ENCODE assay signal across 27 mouse cellular contexts in the genomic region with DNA sequence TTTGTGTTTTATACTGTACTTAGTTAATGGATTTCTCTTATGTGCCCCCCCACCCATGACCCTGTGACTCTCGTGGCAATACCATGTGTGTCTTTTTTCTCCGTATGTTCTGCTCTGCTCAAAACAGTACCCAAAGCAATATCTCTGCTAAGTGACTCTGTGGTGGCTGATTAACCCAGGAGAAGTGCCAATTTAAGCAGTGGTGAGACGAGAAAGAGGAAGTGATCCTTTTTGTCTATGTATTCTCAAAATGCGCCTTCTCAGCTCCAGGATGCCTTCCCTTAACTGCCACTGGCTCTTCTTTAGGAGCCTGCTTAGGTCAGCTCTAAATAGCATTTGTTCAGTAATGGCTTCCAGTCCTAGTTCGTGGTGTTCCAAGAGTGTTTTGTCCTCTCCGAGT.
DNase-seq lines count a peak whose midpoint lies in the region; ATAC-seq and TF ChIP-seq lines count a peak whose summit lies in the region.
"Had no signal": no experiment of that assay in that cellular context is flagged by ENCODE, and none has a peak within 500 bp of the region (broad histone marks: within the 10 kb centered on the region; RNA-seq: fewer than 3 reads in every experiment).

No protein-coding gene starts in this region.

- H3K4me1 ChIP-seq in kidney, adult 2 months (ENCODE audit: control insufficient read depth, insufficient read depth, low read length), result no peaks in the 10 kb centered on the region
- peaks cover 2% of the 10 kb centered on the region; the same call in 1 of the 2 replicates for H3K4me1 ChIP-seq in cortical plate, adult 2 months (ENCODE audit: control insufficient read depth, insufficient read depth, low read length)
- no peaks in the 10 kb centered on the region for H3K4me1 ChIP-seq in midbrain, postnatal 0 days (ENCODE audit: insufficient read depth, low read length)
- H3K4me1 ChIP-seq: forebrain, embryonic 13.5 days; hindbrain, embryonic 12.5 days; limb, embryonic 12.5 days; midbrain, embryonic 12.5 days; stomach, embryonic 15.5 days had no signal

- no peak for TF ChIP-seq POLR2A in kidney, adult 2 months (IDR thresholded peaks at IDR 0.05; ENCODE audit: low read depth, low read length)
- TF ChIP-seq POLR2A in cortical plate, adult 2 months (IDR thresholded peaks at IDR 0.05; ENCODE audit: extremely low read depth, insufficient read depth, low read length), result no peak

- peak; percentile 6 for DNase-seq in kidney, adult 2 months
- DNase-seq in kidney, postnatal 36 days, result no peak
- DNase-seq in B cell, adult 2 months, result peak; percentile 1 to 2
- DNase-seq in gastrocnemius, postnatal 25 days, result no peak
- DNase-seq in retina, embryonic 14.5 days (ENCODE audit: low spot score), result no peak
- DNase-seq in midbrain, postnatal 0 days (ENCODE audit: low spot score), result no peak
- DNase-seq: adrenal gland, adult 8-10 months; cerebellum, postnatal 14 days; gastrocnemius, postnatal 36 days; heart, postnatal 10 days; kidney, adult 8-10 months; kidney, postnatal 14 days; lung, adult 2 months; lung, postnatal 36 days; right cerebral cortex, postnatal 14 days; thymus, adult 18-20 months had no signal

- H3K4me3 ChIP-seq in kidney, adult 2 months (ENCODE audit: insufficient read depth, low read depth, low read length), result no peak overlapping the region
- H3K4me3 ChIP-seq in cortical plate, adult 2 months (ENCODE audit: insufficient read depth, low read length), result no peak overlapping the region
- H3K4me3 ChIP-seq in midbrain, postnatal 0 days (ENCODE audit: low read depth, low read length), result no peak overlapping the region
- H3K4me3 ChIP-seq: forebrain, embryonic 13.5 days; hindbrain, embryonic 12.5 days; left cerebral cortex, adult 2 months; limb, embryonic 12.5 days; midbrain, embryonic 12.5 days; myocyte; stomach, embryonic 15.5 days had no signal

- H3K27me3 ChIP-seq in kidney, adult 2 months (replicated peaks; ENCODE audit: control insufficient read depth, insufficient read depth, low read length), result no peaks in the 10 kb centered on the region
- no peaks in the 10 kb centered on the region for H3K27me3 ChIP-seq in midbrain, postnatal 0 days (ENCODE audit: insufficient read depth, low read length)
- H3K27me3 ChIP-seq: forebrain, embryonic 13.5 days; hindbrain, embryonic 12.5 days; limb, embryonic 12.5 days; midbrain, embryonic 12.5 days; Patski; stomach, embryonic 15.5 days had no signal

- ATAC-seq in monocyte, adult 5-6 weeks (replicated peaks; ENCODE audit: insufficient number of reproducible peaks, low FRiP score, low TSS enrichment, poor library complexity, severe bottlenecking), result peak; percentile 47; the same call in 1 of the 2 replicates
- no peak for ATAC-seq in midbrain, postnatal 0 days (ENCODE audit: low FRiP score)
- ATAC-seq: forebrain, embryonic 13.5 days had no signal

- WGBS in kidney, adult 2 months, result 71% methylated on average over 6 of the region's 6 CpGs
- 77% methylated on average over 6 of the region's 6 CpGs for WGBS in midbrain, postnatal 0 days

- no peaks in the 10 kb centered on the region for H3K9me3 ChIP-seq in midbrain, postnatal 0 days (ENCODE audit: low read length)
- H3K9me3 ChIP-seq: forebrain, embryonic 13.5 days; hindbrain, embryonic 12.5 days; limb, embryonic 12.5 days; midbrain, embryonic 12.5 days; stomach, embryonic 15.5 days had no signal

- H3K4me2 ChIP-seq in midbrain, postnatal 0 days (ENCODE audit: low read depth, low read length, poor library complexity, severe bottlenecking), result no peak overlapping the region
- H3K4me2 ChIP-seq: forebrain, embryonic 13.5 days; heart, embryonic 11.5 days; hindbrain, embryonic 12.5 days; limb, embryonic 12.5 days; midbrain, embryonic 12.5 days; stomach, embryonic 15.5 days had no signal

- H3K27ac ChIP-seq in kidney, adult 2 months (ENCODE audit: insufficient read depth, low read depth, low read length), result no peak overlapping the region
- H3K27ac ChIP-seq in cortical plate, adult 2 months (ENCODE audit: insufficient read depth, low read length), result peak overlapping the region; percentile 9; the same call in 1 of the 2 replicates
- H3K27ac ChIP-seq in midbrain, postnatal 0 days (ENCODE audit: low read depth, low read length), result no peak overlapping the region
- H3K27ac ChIP-seq: forebrain, embryonic 13.5 days; hindbrain, embryonic 12.5 days; left cerebral cortex, adult 2 months; limb, embryonic 12.5 days; midbrain, embryonic 12.5 days; stomach, embryonic 15.5 days had no signal

- H3K9ac ChIP-seq in midbrain, postnatal 0 days (replicated peaks; ENCODE audit: low read length, poor library complexity, severe bottlenecking), result no peak overlapping the region
- H3K9ac ChIP-seq: forebrain, embryonic 13.5 days; hindbrain, embryonic 12.5 days; limb, embryonic 12.5 days; midbrain, embryonic 12.5 days; stomach, embryonic 15.5 days had no signal

- H3K36me3 ChIP-seq in kidney, adult 2 months (ENCODE audit: control insufficient read depth, insufficient read depth, low read length), result no peaks in the 10 kb centered on the region
- H3K36me3 ChIP-seq in midbrain, postnatal 0 days (ENCODE audit: insufficient read depth, low read length), result no peaks in the 10 kb centered on the region
- H3K36me3 ChIP-seq: hindbrain, embryonic 12.5 days; limb, embryonic 12.5 days; midbrain, embryonic 12.5 days; stomach, embryonic 15.5 days had no signal

- no peak for TF ChIP-seq CTCF in kidney, adult 2 months (conservative IDR thresholded peaks at IDR 0.05; ENCODE audit: insufficient read depth, insufficient read length, low read depth, low read length)
- TF ChIP-seq CTCF in cortical plate, adult 2 months (IDR thresholded peaks at IDR 0.05; ENCODE audit: extremely low read depth, insufficient read depth, low read length), result no peak
- TF ChIP-seq CTCF in midbrain, postnatal 0 days (IDR thresholded peaks at IDR 0.05), result no peak

Comparison
In these comparisons a context has a peak if more than half of its experiments do, and no peak if none do; other contexts are left out.
1. DNase-seq: peak in kidney, adult 2 months (single experiment) and B cell, adult 2 months (2 of 2); none in kidney, postnatal 36 days (0 of 2), gastrocnemius, postnatal 25 days (single experiment), retina, embryonic 14.5 days (single experiment) and midbrain, postnatal 0 days (single experiment).